Mouse (Mus musculus) heart, postnatal 0 days (tissue): ENCODE measurements around the gene Cask.

Source experiments
- CTCF ChIP-seq: IDR thresholded peaks from 2 replicates; pipeline ENCODE4 v1.5.1; 2016; ENCODE audit warnings: antibody characterized with exemption, control low read depth, low read depth
- EP300 ChIP-seq: IDR thresholded peaks from 2 replicates; pipeline ENCODE4 v1.6.1; 2016; ENCODE audit warnings: antibody characterized with exemption, low read depth

GRCm38 (mm10) chrX:13658616-13659140 is 192.5 kb downstream of the Cask start:
- TF ChIP-seq CTCF (no peak), EP300 (no peak)
